Mouse (Mus musculus) heart, adult 2 months (tissue): Measurements from ENCODE around the gene Mturn.

Experiments used
- CTCF ChIP-seq: fragments of 200-600 bp; IDR thresholded peaks from 2 replicates; pipeline ENCODE4 v1.8.1; 2022; ENCODE audit warnings: antibody characterized with exemption, mild to moderate bottlenecking, moderate library complexity
- EP300 ChIP-seq: fragments of 200-500 bp; IDR thresholded peaks from 2 replicates; pipeline ENCODE4 v1.6.1; 2011; ENCODE audit warnings: low read depth, low read length, control low read depth; ENCODE audit not compliant: insufficient read depth
- POLR2A ChIP-seq: fragments of 200-500 bp; IDR thresholded peaks from 2 replicates; pipeline ENCODE4 v1.6.1; 2011; ENCODE audit warnings: mild to moderate bottlenecking, low read depth, low read length, control low read depth; ENCODE audit not compliant: insufficient read depth

GRCm38 (mm10) chr6:54643181-54643580, 38.2 kb upstream of the Mturn start:
- TF ChIP-seq EP300 = no peak
- TF ChIP-seq CTCF = no peak
- no peak for TF ChIP-seq POLR2A
